ENCODE assay signal across 8 mouse cellular contexts in the genomic region with DNA sequence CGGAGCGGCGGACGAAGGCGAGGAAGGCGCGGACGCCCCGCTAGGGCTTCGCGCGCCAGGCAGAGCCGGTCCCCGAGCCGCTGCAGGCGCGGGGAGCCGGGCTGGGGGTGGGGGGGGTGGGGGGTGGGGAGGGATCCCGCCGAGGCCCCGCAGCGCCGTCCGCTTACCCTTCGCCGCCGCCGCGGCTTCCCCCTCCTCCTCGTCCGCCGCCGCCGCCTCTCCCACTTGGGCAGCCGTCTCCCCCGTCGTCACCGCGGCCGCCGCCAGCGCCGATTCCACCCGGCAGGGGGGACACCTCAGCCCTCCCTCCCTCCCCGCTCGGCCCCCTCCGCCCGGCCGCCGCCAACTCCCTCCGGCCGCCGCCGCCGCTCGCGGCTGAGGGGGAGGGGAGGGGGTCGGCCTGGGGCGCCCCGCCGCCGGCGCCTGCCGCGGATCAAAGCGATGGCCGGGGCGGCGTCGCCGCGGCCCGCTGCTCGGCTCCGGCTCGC. TPM values are rescaled to one million over a fixed set of nuclear protein-coding genes. Genes with fewer than 3 reads are reported as not detected.
DNase-seq lines count a peak whose midpoint lies in the region; ATAC-seq and TF ChIP-seq lines count a peak whose summit lies in the region.

No protein-coding gene starts in this region.

- H3K4me2 ChIP-seq in kidney, postnatal 0 days (ENCODE audit: low read length) = peak overlapping the region; percentile 68

- ATAC-seq in kidney, postnatal 0 days (replicated peaks; ENCODE audit: low FRiP score, low read depth) = no peak; the same call in none of the 2 replicates

- H3K9me3 ChIP-seq in kidney, postnatal 0 days (replicated peaks; ENCODE audit: low read length) = no peaks in the 10 kb centered on the region

- TF ChIP-seq POLR2A in heart, adult 2 months (IDR thresholded peaks at IDR 0.05; ENCODE audit: insufficient read depth, low read depth, low read length) = no peak
- TF ChIP-seq POLR2A in lung, adult 2 months (IDR thresholded peaks at IDR 0.05; ENCODE audit: borderline replicate concordance, extremely low read depth, low read depth, low read length) = no peak

- H3K27ac ChIP-seq in heart, adult 2 months = peak overlapping the region; percentile 84
- H3K27ac ChIP-seq in kidney, postnatal 0 days = peak overlapping the region; percentile 99

- H3K4me1 ChIP-seq in heart, adult 2 months (ENCODE audit: control insufficient read depth, insufficient read depth, low read length) = peaks cover 1% of the 10 kb centered on the region; the same call in 1 of the 2 replicates
- H3K4me1 ChIP-seq in kidney, postnatal 0 days (replicated peaks; ENCODE audit: insufficient read depth, low read length) = peaks cover 8% of the 10 kb centered on the region; the same call in 1 of the 2 replicates
- peaks cover 6% of the 10 kb centered on the region for H3K4me1 ChIP-seq in lung, adult 2 months (ENCODE audit: control insufficient read depth, insufficient read depth, low read length)

- H3K27me3 ChIP-seq in heart, adult 2 months (ENCODE audit: control insufficient read depth, insufficient read depth, low read length) = no peaks in the 10 kb centered on the region
- no peaks in the 10 kb centered on the region for H3K27me3 ChIP-seq in kidney, postnatal 0 days (ENCODE audit: insufficient read depth, low read length)

- peaks cover 8% of the 10 kb centered on the region for H3K79me2 ChIP-seq in heart, adult 2 months (replicated peaks; ENCODE audit: control insufficient read depth, insufficient read depth, low read length)

- intact Hi-C loops in heart, adult 2 months (cut with DNase I) = loop anchor here (5.0 to 10.0 kb wide), 3 partner anchors 43 to 271 kb away; a partner anchor contains a TSS

- TF ChIP-seq EP300 in heart, adult 2 months (IDR thresholded peaks at IDR 0.05; ENCODE audit: insufficient read depth, low read depth, low read length) = no peak

- H3K9ac ChIP-seq in heart, adult 2 months (ENCODE audit: low read depth, low read length) = peak overlapping the region; percentile 99
- peak overlapping the region; percentile 99 for H3K9ac ChIP-seq in kidney, postnatal 0 days (ENCODE audit: low read depth, low read length)

- peak; percentile 57 to 64 for DNase-seq in spleen, adult 18-20 months
- no peak for DNase-seq in spleen, adult 12 weeks (ENCODE audit: low spot score)
- peak; percentile 79 to 80 for DNase-seq in cerebellum, postnatal 10 days
- peak in 1 of 2 experiments; percentile 80 for DNase-seq in heart, adult 2 months
- peak; percentile 44 for DNase-seq in kidney, postnatal 0 days (ENCODE audit: low spot score)
- DNase-seq in lung, adult 2 months = peak; percentile 66
- peak; percentile 51 for DNase-seq in retina, postnatal 7 days (ENCODE audit: low read depth, low spot score)
- DNase-seq in urinary bladder, postnatal 36 days (ENCODE audit: low spot score in 2 of 2) = peak; percentile 37 to 41

- peaks cover 10% of the 10 kb centered on the region for H3K36me3 ChIP-seq in heart, adult 2 months (ENCODE audit: control insufficient read depth, insufficient read depth, low read length)
- no peaks in the 10 kb centered on the region for H3K36me3 ChIP-seq in kidney, postnatal 0 days (ENCODE audit: insufficient read depth, low read length)

- peak overlapping the region; percentile 79 for H3K4me3 ChIP-seq in heart, adult 2 months
- H3K4me3 ChIP-seq in kidney, postnatal 0 days (replicated peaks; ENCODE audit: low read depth, low read length) = peak overlapping the region; percentile 98
- peak overlapping the region; percentile 95 for H3K4me3 ChIP-seq in lung, adult 2 months (replicated peaks; ENCODE audit: extremely low read depth, low read depth, low read length)

- WGBS in heart, adult 2 months = 3% methylated on average over 15 of the region's 76 CpGs
- WGBS in kidney, postnatal 0 days = 0% methylated on average over 27 of the region's 76 CpGs
- under 1% methylated on average over 25 of the region's 76 CpGs for WGBS in lung, adult 2 months

- no peak for TF ChIP-seq CTCF in heart, adult 2 months (IDR thresholded peaks at IDR 0.05)
- no peak for TF ChIP-seq CTCF in kidney, postnatal 0 days (IDR thresholded peaks at IDR 0.05; ENCODE audit: low read depth)
- no peak for TF ChIP-seq CTCF in lung, adult 2 months (IDR thresholded peaks at IDR 0.05; ENCODE audit: insufficient read depth, low read length)

RNA-seq across cellular contexts. Expression of a gene that starts 0.4 kb away (rescaled TPM):
- total RNA-seq in heart, adult 2 months (2021) = 10 to 100 TPM; 46.4 to 50.4 TPM
- 32.2 and 54.3 TPM in 2 replicates for polyA plus RNA-seq in heart, adult 2 months (2012; rRNA removed)
- 20.4 and 20.9 TPM in 2 replicates for polyA plus RNA-seq in kidney, postnatal 0 days (2015; fragmentation: Nextera tagmentation; extraction: Ambion mirVana)
- 29.2 and 39.0 TPM in 2 replicates for polyA plus RNA-seq in lung, adult 2 months (2012; rRNA removed)
